Mouse (Mus musculus) gastrocnemius, postnatal 10 days (tissue): ENCODE results near the gene Sema5b. TPM values are rescaled to one million over a fixed set of nuclear protein-coding genes. Genes with fewer than 3 reads are reported as not detected.
"Not testable (repeated sequence)": the region's sequence is repeated elsewhere in the genome, so short reads cannot be mapped to it uniquely, and the experiment has no call there.

Experiments
- DNase-seq: peaks from one replicate; pipeline ENCODE4 v3.0.0; 2021; ENCODE audit warnings: mixed read lengths
- total RNA-seq, 2 experiments: library from RNA; stranded (reverse); gene quantifications; 2 replicates each; pipeline ENCODE4 v1.2.3; 2021

Sema5b gene
- total RNA-seq, 2 experiments from 2014 or later, result 1.9 to 4.1 TPM

DNA sequence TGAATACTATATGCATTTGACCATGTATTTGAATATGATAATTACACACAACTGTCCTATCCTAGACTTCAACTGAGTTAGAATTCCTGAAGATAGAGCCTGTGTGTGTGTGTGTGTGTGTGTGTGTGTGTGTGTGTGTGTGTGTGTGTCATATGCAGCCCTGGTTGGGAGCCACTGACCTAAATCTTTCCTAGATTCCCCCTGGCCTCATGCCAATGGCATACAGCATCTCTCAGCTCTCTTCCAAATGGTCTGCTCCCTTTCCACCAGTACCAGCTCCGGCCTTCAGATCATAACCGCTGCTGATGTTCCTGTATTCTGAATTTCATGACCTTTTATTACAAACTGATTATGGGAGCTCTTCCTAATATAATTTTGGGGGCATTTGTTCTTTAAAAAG lies 8.4 kb downstream of the Sema5b start:
- no peak for DNase-seq

DNA sequence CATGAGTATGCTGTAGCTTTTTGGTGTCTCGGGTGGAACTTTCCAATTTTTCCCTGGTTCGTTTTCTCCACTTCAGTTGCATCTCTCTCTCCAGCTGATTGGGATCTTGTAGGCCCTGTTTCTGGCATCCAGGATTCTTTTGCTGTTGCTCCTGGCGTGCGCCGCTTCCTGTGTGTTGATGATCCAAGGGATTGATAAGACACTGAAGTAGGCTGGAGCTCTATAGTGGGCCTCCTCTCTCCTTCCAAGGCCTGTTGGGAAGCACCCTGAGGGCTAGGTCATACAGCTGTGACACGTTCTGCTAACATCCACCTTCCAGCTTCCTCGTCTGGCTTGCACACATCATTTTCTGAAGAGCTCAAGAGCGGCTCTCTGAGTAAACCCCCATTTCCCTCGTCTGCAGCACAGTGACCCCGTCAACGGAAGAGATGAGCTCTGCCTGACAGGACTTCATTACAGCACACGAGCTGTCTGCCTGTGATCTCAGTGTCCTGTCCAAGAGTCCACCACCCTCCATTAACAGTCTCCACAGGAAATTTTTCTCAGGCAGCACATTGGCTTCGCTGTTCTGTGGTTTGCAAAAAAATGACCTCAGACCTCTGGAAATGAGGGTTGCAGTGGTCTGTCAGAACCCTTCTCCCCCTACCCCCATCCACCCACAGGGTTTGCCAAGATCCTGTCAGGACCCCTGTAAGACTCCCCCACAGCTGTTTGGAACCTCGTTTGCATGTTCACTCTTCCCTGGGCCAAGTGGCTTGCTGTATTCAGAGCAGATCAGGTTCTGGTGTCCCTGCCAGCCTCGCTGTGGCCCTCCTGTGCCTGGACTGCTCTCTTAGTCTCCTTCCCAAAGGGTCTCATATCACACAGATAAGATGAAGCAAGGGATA lies 14.9 kb downstream of the Sema5b start:
- DNase-seq, result no peak

DNA sequence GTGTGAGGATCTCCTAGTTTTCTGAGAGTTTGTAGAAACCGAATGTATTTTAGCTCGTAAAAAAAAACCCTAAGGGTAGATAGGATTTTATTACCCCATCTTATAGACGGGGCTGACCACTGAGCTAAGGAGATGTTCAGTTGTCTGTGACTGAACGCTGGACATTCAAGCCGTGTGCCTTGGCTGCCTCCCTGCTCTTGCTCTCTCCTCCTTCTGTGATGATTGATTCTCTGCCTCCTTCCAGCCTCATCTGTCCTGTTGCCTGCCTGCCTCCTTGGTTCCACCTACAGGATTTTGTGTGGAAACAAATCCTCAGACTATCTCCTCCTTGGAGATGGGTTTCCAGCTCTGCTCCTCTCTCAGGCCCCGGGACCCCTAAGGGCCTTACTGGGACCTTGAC lies 16.1 kb downstream of the Sema5b start:
- DNase-seq, result no peak

DNA sequence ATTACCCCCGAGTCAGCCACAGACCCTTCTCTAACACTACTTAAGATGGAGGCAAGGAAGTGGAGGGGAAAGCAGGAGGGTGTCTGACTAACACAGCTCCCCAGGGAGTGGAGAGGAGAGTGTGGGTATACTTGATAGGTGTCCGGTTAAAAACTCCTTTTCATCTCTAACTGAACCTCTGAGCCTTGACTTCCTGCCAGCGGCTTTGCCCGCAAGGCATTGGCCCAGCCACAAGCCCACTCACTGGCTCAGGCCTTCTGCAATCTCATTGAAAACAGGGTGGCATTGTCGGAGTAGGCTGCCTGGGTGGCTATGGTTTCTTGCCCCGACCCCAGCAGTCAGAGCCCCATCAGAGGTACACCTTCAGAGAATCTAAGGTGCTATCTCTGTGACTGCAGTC lies 20.6 kb downstream of the Sema5b start:
- DNase-seq, result no peak

DNA sequence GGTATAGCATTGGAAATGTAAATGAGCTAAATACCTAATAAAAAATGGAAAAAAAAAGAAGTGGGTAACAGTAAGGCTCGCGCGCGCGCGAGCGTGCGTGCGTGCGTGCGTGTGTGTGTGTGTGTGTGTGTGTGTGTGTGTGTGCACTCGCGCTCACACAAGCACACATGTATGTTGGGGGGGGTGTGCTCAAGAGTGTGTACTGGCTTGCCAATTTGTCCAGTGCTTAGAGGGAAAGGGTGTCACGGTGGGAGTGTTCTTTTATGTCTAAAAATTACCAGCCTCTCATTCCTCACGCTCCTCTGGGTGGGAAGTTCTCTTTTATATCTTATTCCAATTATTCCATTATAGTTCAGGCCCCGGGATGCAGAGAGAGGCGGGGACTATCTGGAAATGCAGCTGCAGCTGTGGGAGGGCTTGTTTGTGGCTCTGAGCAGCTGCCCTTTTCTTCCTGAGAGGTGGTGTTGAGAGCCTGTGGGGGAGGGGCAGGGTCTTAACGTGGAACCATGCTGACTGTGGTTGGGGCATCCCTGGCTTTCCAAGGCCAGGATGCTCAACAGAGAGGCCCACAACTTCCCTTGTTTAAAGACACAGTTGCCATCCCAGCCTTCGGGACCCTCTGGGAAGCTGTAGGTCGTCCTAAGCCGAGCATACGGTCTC lies 23.4 kb downstream of the Sema5b start:
- DNase-seq, result no peak

DNA sequence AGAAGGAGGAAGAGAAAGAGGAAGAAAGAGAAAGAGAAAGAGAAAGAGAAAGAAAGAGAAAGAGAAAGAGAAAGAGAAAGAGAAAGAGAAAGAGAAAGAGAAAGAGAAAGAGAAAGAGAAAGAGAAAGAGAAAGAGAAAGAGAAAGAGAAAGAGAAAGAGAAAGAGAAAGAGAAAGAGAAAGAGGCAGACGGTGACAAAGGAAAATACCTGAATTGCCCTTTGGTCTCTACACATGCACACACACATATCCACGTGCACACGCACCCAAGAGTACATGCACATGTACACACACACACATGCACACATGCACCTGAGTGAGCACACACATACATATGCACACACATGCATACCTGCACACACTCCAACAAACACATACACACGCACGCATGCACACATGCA lies 24.7 kb downstream of the Sema5b start:
- not testable (repeated sequence) for DNase-seq

DNA sequence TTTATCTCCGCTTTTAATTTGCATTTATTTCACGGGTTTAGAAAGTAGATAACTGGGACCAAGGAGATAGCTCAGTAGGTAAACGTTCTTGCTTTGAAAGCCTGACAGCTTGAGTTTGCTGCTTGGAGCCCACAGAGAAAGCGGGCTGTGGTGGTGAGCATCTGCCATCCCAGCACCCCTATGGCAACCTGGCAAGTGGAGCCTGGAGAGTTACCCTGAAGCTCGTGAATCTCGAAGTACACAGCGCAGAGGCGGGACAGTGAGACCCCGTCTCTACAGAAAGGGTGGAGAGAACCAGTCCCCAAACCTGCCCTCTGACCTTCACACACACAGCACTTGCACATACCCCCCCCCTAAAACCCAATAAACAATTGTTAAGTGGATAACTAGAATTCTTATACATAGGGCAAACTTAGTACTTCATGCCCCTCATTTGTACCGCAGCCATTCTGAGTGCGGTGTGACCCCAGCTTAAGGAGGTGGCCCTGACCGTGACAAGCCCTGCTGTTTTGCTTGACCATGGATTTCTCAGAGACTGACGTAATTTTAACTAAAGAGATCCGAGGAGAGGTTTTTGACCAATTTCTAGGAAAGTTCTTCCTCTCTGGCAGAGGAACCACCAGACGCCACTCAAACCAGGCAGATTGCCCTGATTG lies 27.4 kb downstream of the Sema5b start:
- no peak for DNase-seq

DNA sequence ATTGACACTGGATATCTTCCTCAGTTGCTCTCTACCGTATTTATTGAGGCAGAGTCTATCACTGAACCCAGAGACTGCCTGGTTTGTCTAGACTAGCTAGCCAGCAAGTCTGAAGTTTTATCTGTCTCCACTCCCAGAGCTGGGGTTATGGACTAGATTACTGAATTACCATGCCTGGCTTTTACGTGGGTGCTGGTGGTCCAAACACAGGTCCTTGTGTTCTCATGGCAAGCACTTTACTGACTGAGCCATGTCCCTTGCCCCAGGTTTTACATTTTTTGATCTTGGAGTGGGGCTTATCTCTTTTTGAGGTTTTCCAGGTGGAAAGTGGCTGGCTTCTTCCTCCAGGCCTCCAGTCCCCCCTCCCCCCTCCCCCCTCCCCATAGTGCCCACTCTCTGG lies 28.4 kb downstream of the Sema5b start:
- DNase-seq, result no peak

DNA sequence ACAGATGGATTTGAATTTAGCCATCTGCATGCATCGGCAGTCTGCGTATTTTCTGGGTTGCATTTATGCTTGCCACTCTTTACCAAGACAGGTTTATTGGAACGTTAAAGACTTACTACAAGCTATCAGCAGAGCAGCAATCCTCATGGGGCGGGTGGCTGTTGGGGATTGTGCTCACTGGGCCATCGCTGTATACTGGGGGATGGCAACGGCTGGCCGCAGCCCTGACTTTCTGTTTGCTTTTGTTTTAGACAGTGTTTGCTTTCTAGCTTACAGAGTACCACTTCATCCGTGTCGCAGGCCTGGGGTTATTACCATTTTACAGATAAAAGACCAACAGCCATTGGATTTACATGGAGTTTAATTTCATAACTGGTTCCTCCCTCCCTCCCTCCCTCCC lies 28.8 kb downstream of the Sema5b start:
- DNase-seq, result no peak

DNA sequence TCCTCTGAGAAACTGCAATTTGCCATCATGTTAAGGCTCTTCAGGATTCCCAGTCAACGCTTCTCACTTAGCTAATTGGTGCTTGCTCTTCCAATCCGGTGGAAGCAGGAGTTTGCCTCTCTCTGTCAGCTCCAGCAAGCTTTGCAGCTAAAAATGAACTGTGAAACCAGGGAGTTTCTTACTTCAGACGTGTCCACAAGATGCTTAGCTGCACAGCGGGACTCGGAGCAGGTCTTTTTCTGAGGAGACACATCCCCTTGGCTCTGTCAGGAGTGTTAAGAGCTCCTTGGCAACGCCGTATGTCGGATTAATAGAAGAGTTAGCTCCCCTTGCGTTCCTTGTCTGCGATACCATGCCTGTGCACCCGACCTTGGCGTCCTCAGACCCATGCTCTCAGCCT lies 29.7 kb downstream of the Sema5b start:
- DNase-seq, result no peak

DNA sequence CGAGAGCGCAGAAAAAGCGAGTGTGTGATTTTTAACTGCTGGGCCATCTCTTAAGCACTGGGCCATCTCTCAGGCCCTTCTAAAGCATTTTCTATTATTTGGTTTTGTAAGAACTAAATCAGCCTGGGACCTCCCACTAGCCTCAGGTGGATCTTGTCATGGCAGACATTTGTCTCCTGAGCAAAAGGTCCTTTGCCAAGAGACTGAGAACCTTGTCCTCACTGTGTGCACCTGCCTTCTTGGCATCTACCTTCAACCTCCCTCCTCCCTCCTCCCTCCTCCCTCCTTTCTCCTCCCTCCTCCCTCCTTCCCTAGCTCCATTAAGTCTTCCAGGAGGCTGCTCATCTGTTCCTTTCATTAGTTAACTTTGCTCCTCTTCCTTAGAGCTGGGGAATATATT lies 32.6 kb downstream of the Sema5b start:
- no peak for DNase-seq

DNA sequence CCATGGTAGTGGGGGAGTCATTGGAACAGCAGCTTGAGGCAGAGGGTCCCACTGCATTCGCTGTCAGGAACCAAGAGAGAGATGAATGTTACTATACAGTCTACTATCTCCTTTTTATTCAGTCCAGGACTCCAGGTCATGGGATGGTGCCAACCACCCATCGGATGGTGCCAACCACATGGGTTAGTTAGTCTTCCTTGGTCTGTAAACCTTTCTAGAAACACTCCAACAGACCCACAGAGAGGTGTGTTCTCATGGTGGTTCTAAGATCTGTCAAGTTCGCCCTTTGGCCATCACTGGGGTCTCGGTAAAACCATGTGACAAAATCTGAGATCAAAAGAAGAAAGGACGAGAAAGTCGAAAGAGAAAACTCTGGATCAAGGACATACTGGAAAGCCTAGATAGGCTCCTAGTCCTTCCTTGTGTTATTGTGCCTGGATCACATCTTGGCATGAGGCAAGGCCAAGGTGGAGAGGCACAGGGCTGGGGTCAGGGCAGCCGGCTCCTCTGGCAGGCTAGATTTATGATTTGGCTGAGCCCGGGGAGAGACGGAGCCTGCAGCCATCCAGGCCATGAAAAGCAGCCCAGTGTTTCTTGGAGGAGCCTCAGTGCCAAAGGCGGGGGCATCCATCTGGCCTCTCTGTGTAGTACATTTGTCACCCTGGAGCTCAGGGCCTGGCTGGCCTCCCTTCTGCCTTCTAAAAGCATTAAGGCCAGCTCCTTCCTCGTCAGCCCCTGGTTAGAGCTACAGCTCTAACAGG lies 36.4 kb downstream of the Sema5b start:
- peak; percentile 38 for DNase-seq

DNA sequence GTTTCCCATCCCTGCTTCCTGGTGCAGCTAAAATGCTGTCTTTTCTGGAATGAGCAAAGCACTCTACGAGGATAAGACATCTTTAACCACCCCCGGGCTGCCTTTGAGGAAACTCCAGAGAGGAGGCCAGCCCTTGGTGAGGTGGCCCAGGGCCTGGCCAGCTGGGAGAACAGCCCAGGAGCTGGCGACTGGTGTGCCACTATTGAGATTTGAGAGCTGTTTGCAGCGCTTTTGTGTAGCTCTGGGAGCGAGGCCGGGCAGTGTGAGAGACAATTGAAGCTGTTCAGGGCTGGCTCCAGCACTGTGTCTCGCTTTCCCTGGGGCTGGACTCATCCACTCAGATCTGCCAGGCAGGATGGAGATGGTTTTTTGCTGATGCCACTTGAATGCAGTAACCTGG lies 40.4 kb downstream of the Sema5b start:
- no peak for DNase-seq

DNA sequence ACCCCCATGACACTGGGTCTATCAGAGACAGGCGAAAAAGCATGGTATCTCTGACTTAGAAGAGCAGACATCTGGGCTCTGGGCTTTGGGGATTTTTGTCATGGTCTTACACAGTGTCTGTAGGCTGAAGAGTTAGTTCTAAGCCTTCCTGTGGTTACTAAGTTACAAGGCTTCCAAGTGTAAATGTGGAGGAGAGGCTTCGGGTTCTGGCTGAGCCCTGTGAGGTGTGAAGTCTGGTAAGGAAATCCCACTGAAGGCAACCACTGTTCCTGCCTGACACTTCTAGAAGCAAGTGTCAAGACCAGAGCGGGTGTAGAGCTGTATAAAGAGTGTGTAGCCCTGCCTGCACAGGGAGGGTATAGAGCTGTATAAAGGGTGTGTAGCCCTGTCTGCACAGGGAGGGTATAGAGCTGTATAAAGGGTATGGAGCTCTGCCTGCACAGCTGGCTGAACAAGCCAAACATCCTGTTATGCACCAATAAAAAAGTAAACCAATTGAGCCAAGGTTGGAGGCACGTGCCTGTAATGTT lies 42.7 kb downstream of the Sema5b start:
- no peak for DNase-seq

DNA sequence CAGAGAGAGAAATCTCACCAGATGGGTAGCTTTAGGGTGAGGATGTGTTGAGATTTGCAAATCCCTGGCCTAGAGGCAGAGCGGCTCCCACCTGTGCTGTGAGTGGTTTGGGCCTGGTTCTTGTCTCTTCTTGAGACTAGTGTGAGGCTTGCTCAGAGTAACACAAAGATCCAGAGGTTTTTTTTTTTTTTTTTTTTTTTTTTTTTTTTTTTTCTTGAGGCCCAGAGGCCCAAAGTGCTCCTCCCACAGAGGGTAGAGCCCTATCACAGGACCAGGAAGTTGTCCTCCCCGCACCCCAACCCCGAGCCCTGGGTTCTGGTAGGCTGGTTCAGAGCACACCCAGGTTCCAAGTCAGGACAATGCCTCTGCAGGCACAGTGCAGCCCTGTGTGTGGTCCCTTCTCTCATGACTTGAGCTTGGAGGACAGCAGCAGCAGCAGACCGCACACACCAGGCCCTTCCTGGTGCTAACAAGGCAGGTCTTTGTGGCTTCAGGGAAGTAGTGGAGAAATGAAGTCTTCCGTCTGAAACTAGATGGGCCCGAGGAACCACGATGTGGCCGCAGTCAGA lies 44.3 kb downstream of the Sema5b start:
- DNase-seq, result no peak

DNA sequence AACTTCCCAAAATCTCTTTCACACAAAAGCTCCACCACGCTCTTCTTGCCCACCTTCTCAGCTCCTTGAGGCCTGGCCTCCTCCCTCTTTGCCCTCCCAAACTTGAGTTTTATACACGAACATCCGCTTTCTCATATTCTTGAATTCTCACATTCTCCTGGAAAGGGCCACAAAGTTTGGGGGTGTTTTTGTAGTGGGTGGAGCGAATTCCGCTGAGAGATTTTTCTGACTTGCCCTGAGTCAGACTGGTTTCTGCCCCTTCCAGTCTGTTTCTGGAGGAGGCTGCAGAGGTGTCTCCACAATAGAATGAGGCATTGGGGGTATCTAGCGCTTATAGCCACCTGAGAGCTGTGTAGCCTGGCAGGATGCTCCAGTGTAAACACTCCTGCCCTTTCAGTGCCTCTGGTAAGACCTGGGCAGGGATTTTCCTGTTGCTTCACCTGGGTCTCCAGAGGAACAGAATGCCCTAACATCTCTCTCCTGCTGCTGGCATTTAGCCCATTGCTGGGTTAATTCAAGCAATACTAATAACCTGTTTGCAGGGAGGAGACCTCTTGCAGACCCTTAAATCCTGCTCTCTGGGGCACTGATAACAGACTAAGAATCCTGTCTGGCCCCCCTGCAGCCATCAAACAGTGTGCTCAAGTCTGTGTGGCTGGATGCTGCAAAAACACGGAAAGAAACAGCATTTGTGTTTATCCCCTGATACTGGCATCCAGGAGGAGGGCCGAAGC lies 46.3 kb downstream of the Sema5b start:
- no peak for DNase-seq

DNA sequence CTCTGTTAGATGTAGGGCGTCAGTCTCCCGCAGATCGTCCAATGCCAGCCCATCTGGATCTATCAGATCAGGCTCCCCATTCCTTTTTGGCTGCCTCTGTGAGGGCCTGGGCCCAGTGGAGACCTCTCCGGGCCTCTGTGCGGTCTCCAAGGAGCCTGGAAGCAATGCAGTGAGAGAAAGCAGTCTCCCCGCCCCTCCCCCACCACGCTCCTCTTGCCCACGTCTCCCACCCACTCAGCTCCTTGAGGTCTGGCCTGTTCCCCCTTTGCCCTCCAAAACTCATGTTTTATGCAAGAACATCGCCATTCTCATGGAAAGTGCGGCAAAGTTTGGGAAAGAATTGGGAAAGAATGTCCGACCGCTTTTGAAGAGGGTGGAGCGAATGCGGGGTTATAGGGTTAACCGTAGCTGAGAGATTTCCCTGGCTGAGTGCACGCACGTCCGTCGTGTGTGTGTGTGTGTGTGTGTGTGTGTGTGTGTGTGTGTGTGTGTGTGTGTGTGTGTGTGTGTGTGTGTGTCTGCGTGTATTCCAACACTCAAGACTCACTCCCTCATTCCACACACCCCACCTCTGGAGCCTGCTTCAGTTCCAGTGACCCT lies 47.0 kb downstream of the Sema5b start:
- no peak for DNase-seq

DNA sequence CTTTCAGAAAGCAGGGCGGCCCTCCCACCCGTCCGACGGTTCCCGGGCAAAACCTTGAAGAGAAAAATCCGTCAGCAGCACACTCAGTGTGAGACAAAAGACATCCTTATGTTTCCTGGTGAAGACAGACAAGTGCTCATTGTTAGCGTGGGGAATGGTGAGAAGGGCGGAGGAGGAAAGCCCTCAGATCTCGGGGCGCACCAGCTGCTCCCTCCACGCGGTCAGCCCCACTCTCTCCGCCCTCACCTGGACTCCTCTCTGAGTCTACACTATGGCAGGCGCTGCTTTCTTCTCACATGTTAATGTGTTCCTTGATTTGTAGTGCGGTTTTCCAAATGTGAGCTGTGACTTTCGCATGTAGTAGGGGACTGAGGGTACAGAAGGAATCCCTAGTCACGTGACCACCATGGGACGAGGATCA lies 47.8 kb downstream of the Sema5b start:
- no peak for DNase-seq

DNA sequence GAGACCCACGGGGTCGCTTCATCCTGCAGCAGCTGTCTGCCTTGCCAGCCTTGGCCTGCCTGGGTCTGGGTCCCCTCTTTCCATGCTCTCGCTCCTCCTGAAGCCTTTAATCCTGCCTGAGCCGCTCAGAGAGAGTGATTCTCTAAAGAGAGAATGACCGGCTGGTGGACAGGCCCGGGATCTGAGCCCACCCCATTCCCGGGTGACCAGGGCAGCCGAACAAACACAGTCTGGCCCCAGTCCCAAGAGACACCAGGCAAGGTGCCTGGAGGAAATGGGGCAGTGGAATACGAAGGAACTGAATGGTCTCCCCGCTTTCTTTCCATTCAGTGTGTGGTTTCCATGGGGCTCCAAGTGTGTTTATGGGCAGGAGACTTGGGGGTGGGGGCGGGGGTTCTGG lies 50.8 kb downstream of the Sema5b start:
- DNase-seq, result no peak

DNA sequence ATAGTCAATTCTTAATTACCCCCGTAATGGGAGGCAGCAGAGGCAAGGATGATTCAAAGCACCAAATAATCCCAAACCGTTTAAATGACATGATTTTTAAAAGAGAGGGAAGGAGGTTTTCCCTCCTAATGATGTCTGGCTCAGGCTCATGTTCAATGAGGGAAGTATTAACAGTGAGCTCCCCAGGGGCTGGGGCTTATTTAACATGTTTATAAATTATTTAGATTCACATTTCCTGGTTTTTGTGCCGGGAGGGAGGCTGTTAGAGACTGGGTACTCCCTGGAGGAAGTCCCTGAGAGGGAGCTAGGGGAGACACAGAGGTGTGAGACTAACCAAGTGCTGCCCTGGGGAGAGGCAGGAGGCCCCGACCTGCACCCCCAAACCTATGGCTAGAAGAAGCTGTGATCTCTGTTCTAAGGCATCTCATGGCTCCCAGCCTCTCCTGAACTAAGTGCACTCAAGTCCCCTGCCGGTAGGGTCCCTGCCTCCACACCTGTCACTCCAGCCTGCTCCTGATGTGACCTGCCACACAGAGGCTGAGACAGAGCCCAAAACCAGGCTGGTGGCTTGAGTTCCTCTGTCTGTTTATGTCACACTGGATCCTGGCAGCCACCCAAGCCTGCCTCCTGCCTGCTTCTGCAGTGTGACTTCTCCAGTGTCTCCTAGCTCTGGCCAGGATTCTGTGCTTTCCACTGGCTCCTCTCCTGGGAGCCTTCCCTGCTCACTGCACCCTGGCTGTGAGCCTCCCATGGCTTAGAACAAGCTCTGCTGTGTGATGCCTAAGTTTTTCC lies 51.5 kb downstream of the Sema5b start:
- peak; percentile 66 for DNase-seq
